Mouse (Mus musculus): ENCODE measurements at regions not wholly inside any gene's neighbourhood (a gene's known extent, or its start where the extent isn't known, plus 50 kb on each side); places are given as distances from the start of the nearest gene placed in this dataset.

DNA sequence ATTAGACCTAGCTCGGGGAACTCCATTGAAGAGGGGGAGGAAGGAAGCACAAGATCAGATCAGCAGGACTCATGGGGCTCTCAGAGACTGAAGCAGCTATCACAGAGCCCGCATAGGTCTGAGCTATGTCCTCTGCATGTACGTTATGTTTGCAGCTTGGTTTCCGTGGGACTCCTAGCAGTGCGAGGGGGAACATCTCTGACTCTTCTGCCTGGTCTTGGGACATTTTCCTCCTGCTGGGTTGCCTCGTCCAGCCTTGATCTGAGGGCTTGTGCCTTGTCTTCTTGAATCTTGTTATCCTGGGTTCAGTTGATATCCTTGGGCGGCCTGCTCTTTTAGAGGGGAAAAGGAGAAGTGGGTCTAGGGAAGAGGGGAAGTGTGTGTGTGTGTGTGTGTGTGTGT, 53.6 kb upstream of the Asb17 start:
- TF ChIP-seq CTCF (IDR thresholded peaks at IDR 0.05) (no peak), EP300 (IDR thresholded peaks at IDR 0.05) (no peak)

Data from lung, postnatal 0 days (tissue).